Mouse (Mus musculus): Measurements from ENCODE around the gene Elp5.
"Not testable (repeated sequence)": the region's sequence is repeated elsewhere in the genome, so short reads cannot be mapped to it uniquely, and the experiment has no call there.

The Elp5 gene

GRCm38 (mm10) chr11:69982225-69982624 lies at the start of gene Elp5:
Elp5 (minus strand) TSS chr11:69982517.
- DNase-seq: peak; percentile 36

DNA sequence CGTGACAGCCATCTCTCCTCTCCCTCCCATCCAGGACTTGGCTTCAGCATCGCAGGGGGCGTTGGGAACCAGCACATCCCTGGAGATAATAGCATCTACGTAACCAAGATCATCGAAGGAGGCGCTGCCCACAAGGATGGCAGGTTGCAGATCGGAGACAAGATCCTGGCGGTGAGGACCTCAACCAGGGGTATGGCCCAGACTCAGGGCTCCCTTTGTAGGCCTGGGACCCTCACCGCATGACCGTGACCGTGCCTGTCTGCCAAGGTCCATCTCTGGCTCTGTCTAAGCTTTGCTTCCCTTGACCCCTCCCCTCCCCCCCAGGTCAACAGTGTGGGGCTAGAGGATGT lies 49.0 kb upstream of the Elp5 start:
- peak; percentile 49 for DNase-seq

DNA sequence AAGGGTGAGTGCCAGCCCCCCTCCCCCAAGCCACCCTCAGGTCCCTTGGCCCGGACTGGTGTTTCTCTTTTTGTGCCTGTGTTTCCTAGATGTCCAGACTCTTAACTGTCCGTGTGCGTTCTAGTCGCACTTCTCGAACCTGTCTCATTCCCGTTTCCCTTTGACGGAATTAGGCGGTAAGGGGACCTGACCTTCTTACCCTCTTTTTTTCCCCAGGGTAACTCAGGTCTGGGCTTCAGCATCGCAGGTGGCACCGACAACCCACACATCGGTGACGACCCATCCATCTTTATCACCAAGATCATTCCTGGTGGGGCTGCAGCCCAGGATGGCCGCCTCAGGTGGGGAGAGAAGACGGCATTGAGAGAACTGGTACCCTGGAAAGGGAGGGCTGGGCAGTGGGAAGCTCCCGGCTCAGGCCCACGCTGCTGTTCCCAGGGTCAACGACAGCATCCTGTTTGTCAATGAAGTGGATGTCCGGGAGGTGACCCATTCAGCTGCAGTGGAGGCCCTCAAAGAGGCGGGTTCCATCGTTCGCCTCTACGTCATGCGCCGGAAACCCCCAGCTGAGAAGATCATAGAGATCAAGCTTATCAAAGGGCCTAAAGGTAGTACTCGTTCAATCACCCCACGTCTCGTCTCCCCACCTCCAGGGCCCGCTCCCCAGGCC lies 48.5 kb upstream of the Elp5 start:
- DNase-seq: no peak

GRCm38 (mm10) chr11:70029829-70030550 lies 47.7 kb upstream of the Elp5 start:
- no peak for DNase-seq

DNA sequence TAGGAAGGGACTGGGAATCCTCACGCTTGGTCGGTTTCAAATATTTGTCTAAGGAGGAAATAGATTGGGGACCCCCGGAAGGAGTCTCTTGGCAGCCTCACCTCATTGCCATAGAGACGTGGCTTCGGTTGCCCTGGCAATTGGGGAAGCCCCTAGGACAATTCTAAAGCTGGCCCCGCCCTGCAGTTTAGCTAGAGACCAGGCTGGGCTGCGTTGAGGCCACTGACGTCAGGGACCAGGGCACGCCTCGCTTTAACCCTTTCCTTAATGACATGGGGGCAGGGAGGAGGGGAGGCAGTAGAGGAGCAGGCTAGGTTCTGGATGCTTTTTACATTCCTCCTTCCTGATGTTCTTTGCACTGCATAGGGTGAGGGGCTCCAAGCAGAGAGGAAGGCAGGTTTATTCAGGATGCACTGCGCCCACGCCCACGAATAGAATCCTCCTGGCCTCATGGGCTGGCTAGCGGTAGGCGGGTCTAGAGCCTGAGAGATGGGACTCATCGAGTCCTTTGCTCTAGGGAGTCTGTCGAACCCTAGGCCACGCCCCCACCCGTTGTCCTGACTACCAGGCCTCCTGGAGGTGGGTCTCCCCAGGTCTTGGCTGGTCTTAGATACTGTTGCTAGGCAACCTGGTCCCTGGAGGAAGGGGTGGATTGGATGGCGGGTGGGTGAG lies 46.9 kb upstream of the Elp5 start:
- peak; percentile 82 for DNase-seq

DNA sequence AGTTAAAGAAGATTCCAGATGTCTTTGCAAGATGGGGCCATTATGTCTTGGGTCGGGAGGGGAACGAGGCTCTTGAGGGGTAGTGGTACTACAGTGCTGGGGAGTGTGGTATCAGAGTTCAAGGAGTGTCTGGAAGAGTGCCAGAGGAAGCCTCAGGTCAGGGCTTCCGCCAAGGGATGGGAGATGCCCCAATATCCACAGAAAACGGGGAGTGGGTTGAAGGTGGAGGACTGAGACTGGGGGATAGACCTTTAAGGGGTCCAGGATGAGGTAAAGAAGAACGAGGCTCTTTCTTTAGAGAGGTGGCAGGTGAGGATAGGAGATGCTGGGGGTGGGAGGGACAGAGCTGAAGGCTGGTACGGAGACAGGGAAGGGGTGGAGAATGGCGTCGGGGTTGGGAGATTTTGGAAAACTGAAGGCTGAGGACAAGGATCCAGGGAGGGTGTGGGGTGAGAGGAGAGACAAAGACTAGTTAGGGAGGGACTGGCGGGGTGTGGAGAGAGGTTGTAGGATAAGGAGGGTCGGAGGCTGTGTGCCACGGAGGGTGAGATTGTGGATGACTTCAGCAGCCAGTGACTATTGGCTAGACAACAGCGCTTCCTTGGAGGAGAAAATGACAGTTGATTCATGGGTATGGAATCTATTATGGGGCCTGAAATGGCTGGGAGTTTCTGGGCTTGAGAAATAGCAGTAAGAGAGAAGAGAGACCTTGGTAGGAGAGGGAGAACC lies 46.2 kb upstream of the Elp5 start:
- DNase-seq: peak; percentile 55

DNA sequence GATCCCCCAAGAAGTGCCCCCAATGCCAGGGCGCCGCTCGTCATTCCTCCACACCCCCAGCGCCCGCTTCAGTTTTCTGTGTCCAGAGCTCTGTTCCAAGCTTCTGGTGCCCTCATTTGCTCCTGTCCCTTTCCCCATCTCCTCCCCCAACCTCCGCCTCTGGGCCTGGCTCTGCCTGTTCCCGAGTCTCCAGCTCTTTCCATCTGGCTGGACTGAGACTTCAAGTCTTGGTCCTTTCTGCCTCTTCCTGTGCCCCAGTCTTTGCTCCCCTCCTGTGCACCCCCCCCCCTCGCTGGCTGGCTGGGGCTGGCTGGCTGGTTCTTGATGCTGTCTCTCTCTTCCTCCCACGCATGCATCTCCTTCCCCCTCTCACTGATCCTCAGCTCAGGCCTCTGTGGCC lies 45.1 kb upstream of the Elp5 start:
- DNase-seq: peak; percentile 82

GRCm38 (mm10) chr11:70026689-70027088 lies 44.4 kb upstream of the Elp5 start:
- peak; percentile 80 for DNase-seq

DNA sequence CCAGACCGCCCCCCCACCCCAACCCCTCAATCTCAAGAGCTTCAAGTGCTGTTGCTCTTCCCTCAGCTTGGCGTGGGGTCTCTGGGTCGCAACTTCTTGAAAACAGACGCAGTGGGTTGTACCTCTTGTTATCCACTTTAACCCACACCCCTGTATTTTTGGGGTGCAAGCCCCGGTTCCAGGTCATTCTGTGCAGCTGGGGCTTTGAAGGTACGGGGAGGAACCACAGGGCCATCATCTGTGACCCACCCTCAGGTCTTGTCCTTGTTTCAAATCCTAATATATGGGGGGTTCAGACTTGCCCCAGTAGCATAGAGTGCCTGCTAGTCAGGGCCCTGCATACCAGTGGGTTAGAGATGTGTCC lies 41.8 kb upstream of the Elp5 start:
- peak; percentile 52 for DNase-seq

DNA sequence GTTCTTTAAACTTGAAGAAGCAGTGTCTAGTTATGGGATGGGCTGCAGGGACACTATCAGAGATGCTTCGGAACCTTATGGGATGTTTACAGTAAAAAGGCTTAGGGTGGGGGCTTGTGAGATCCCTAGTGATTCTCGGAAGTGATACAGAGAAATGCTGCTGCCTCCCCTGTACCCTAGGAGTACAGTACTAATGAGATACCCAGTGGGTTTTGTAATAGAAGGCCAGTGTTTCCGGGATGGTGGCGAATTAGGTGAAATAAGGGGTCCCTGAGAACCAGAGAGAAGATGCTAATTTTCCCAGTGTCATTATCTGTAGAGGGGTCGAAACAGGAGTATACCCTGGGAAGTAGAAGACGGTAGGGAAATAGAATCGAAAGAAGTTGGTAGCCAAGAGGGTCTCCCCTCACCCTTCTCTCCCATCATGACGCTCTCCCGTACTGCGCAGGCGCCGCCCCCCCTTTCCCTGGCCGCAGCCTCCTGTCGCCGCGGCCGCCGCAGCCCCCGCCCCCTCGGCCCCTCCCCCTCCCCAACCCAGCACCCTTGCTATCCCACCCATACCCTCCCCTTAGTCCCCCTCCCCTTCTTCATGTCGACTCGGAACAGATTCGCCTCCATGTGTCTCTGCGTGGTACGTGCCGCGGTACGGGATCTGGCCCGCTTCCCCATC lies 41.3 kb upstream of the Elp5 start:
- DNase-seq: peak; percentile 46

DNA sequence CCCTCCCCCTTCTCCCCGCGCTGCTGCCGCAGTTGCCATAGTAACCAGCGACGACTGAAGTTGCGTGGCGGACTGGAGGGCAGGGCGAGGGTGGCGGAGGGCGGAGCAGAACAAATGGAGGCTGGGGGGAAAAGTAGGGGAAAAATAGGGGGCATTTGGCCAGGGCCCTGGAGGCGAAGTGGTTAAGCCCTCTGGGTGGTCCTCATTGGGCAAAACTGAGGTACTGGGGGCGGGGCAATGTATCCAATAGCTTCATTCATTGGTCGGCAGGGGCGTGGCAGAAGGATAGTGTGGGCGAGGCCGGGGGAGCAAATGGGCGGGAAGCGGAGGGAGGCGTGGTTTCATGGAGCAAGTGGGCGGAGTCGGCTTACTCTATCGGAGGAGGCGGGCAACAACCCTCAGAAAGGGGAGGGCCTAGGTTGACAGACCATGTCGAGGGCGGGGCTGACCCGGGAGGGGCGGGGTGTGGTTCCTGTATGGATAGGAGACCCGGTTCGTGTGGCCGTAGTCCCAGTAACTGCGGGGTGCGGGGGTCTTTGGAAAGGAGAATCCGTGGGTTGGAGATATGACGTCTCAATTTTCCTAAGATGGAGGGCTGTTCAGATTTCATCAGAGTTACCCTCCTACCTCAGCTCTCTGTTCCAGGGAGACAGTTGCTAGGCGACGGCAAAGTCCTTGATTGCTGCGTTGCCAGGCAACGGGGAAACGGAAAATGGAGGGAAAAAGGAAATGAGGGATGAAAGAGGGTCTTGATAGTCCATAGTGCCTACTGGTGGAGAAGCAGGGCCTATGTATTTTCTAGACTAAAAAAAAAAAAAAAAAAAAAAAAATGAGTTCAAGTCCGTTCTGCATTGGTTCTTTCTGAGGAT lies 39.2 kb upstream of the Elp5 start:
- DNase-seq: peak; percentile 97

DNA sequence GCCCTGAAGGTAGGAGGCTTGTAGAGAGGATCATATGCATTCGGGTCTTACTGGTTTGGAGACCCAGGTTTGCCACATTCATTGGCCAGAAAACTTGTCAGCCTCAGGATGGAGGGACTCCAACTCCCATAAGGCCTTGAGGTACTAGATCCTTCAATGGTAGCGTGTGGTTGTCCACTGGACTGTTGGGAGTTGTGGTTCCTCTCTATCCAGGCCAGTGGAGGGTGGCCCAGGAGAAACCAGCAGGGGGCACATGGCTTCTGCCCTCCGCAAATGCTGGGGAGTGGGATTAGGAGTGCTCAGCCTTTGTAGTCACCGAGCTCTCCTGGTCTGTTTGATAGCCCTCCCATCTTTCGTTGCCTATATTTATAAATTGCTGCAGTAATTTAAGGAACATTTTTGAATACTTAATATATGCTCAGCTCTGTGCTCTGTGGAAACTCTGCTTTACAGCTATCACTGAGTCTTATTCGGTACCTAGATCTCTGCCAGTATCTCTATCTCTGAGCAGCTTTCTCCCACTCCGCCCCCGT lies 38.5 kb upstream of the Elp5 start:
- DNase-seq: peak; percentile 88

- peak; percentile 75 for DNase-seq
These were observed 37.8 kb upstream of the Elp5 start for GRCm38 (mm10) chr11:70020022-70020631.

- DNase-seq: no peak
These were observed 37.2 kb upstream of the Elp5 start for GRCm38 (mm10) chr11:70019495-70020021.

DNA sequence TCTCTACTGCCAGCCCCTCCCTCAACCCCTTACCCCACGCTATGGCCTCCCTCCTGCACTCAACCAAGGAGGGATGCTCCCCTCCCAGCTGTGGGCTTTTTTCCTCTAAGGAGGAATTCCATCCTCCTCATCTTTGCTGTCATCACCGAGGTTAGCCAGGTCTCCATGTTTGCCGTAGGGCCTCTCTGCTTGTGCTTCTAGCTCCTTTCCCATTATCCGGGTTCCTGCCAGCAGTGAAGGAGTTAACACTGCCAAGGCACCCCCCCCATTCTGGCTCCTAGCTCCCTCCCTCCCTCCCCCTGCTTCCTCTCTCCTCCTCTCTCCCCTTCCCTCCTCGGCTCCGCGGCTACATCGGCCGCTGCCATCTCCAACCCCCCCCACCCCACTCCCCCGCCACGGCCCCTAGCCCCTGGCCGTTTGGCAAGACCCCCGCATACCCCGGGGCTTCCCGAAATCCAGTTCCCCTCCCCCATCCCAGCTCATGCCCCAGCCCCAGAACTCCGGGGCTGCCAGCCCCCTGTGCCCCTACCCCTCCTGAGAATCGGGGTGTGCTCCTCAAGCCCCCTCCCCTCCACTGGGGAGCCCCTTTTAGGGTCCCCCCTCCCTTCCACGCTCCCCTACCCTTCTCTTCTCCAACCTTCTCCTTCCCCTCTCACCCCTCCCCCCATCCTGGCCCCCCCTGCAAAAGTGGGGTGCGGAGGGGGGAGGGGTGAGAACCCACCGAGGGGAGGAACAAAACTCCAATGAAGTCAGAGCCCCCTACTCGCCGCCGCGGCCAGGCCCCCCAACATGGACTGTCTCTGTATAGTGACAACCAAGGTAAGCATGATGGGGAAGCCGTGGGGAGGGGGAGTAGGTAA lies 36.0 kb upstream of the Elp5 start:
- DNase-seq: peak; percentile 78

DNA sequence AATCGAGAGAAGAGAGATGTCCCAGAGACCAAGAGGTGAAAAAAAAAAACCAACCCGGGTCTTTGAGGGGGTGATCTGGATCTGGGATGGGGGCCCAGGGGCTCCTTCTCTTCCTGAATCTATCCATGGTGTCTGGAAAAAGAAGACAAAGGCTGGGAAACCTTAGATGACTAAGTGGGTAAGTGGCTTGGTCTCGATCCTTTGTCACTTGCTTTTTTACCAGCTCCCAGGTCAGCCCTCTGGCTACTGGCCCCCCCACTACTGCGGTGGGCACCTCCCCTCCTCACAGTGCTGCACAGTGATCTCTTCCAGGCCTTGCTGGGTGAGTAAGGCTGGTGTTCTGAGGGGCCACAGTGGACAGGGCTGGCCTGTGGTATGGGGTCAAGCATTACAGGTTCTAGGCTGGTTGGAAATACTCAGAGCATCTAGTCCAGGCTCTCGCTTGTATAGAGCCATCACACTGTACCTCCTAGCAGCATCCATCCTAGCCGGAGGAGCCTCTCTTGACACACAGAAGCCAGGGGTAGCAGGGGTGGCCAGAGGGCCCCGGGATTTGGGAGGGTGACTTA lies 35.0 kb upstream of the Elp5 start:
- DNase-seq: no peak

GRCm38 (mm10) chr11:70016669-70017068 lies 34.4 kb upstream of the Elp5 start, which contains the start of gene Dlg4:
Dlg4 (plus strand) TSS chr11:70016942.
- no peak for DNase-seq

GRCm38 (mm10) chr11:70016177-70016576 lies 33.9 kb upstream of the Elp5 start:
- DNase-seq: not testable (repeated sequence)

- no peak for DNase-seq
These were observed 33.4 kb upstream of the Elp5 start for GRCm38 (mm10) chr11:70015677-70016076.

Data from cerebellum, adult 11-12 months (tissue).